Mouse (Mus musculus) kidney, postnatal 25 days (tissue): ENCODE results near the gene Myo1d.
"Not testable (repeated sequence)": the region's sequence is repeated elsewhere in the genome, so short reads cannot be mapped to it uniquely, and the experiment has no call there.

Experiments
- DNase-seq, 2 experiments: peaks; one replicate each; pipeline ENCODE4 v3.0.0; 2021; ENCODE audit warnings: mixed read lengths in 2 of 2

The Myo1d gene

GRCm38 (mm10) chr11:80477341-80478199 lies 302.3 kb downstream of the Myo1d start:
- peak in 1 of 2 experiments; percentile 42 for DNase-seq

GRCm38 (mm10) chr11:80476222-80477189 lies 303.3 kb downstream of the Myo1d start, which contains the start of gene Cdk5r1:
Cdk5r1 (plus strand) TSS chr11:80477023.
- peak; percentile 82 to 92 for DNase-seq

- DNase-seq = peak in 1 of 2 experiments; percentile 15
Observed at GRCm38 (mm10) chr11:80475544-80475943, 304.3 kb downstream of the Myo1d start.

- DNase-seq = peak in 1 of 2 experiments; percentile 43
Observed at GRCm38 (mm10) chr11:80474846-80475245, 305.0 kb downstream of the Myo1d start.

- peak in 1 of 2 experiments; percentile 52 for DNase-seq
Observed at GRCm38 (mm10) chr11:80474175-80474691, 305.6 kb downstream of the Myo1d start.

GRCm38 (mm10) chr11:80471836-80472605 lies 307.8 kb downstream of the Myo1d start:
- peak in 1 of 2 experiments; percentile 43 for DNase-seq

- not testable (repeated sequence) for DNase-seq
Observed at GRCm38 (mm10) chr11:80463605-80464130, 316.2 kb downstream of the Myo1d start.

- DNase-seq = no peak
Observed at GRCm38 (mm10) chr11:80453198-80453597, 326.6 kb downstream of the Myo1d start.

GRCm38 (mm10) chr11:80452242-80452641 lies 327.6 kb downstream of the Myo1d start:
- DNase-seq = no peak

- DNase-seq = no peak
Observed at GRCm38 (mm10) chr11:80449859-80450258, 330.0 kb downstream of the Myo1d start.

- no peak for DNase-seq
Observed at GRCm38 (mm10) chr11:80446916-80447315, 332.9 kb downstream of the Myo1d start.
